Comparison of ENCODE assay signal across 8 mouse cellular contexts in genomic region chr1:165771491-165771897, GRCm38 (mm10). TPM values are rescaled to one million over a fixed set of nuclear protein-coding genes. Genes with fewer than 3 reads are reported as not detected.
A peak's percentile ranks its signal among the peaks of the same experiment; 100 is the strongest.
DNase-seq lines count a peak whose midpoint lies in the region.

No protein-coding gene starts in this region.

- DNase-seq in Muller cell, postnatal 12 days (ENCODE audit: inconsistent ontology term): peak; percentile 61
- DNase-seq in cerebellum, adult 8-10 months: peak; percentile 57
- DNase-seq in forelimb bud, embryonic 11.5 days (ENCODE audit: low read depth, low spot score): peak; percentile 80
- peak; percentile 85 for DNase-seq in hindbrain, embryonic 10.5 days (ENCODE audit: low spot score)
- DNase-seq in layer of hippocampus, postnatal 14 days (ENCODE audit: low spot score in 2 of 2): peak; percentile 65 to 70
- DNase-seq in lung, postnatal 36 days: peak; percentile 87
- DNase-seq in retina, embryonic 14.5 days (ENCODE audit: low spot score): peak; percentile 93
- peak; percentile 89 for DNase-seq in thymus, postnatal 4 days

- H3K36me3 ChIP-seq in hindbrain, embryonic 10.5 days: no peaks in the 10 kb centered on the region

- WGBS in hindbrain, embryonic 10.5 days: 3% methylated on average over 12 of the region's 12 CpGs

- peak overlapping the region; percentile 18 for H3K4me3 ChIP-seq in hindbrain, embryonic 10.5 days

- peaks cover 6% of the 10 kb centered on the region; the same call in 1 of the 2 replicates for H3K9me3 ChIP-seq in hindbrain, embryonic 10.5 days

- H3K27me3 ChIP-seq in hindbrain, embryonic 10.5 days (ENCODE audit: insufficient read depth, poor library complexity, severe bottlenecking): peaks cover 19% of the 10 kb centered on the region

- H3K4me1 ChIP-seq in hindbrain, embryonic 10.5 days (replicated peaks): peaks cover 17% of the 10 kb centered on the region

- H3K27ac ChIP-seq in hindbrain, embryonic 10.5 days: no peak overlapping the region

RNA-seq across cellular contexts. Expression of gene Creg1, which starts 7.9 kb away (rescaled TPM):
- polyA plus RNA-seq in hindbrain, embryonic 10.5 days (2016; fragmentation: Nextera tagmentation; extraction: Ambion mirVana): 30.0 and 40.7 TPM in 2 replicates
- 10 to 100 TPM; 26.1 to 30.8 TPM for total RNA-seq in layer of hippocampus, postnatal 14 days (2021)

RNA-seq across cellular contexts. Expression of gene Cd247, which starts 17.0 kb away (rescaled TPM):
- polyA plus RNA-seq in hindbrain, embryonic 10.5 days (2016; fragmentation: Nextera tagmentation; extraction: Ambion mirVana): 1.0 and 1.2 TPM in 2 replicates
- not detected for total RNA-seq in layer of hippocampus, postnatal 14 days (2021)
